Mouse (Mus musculus): Measurements from ENCODE around the gene Foxa2.

GRCm38 (mm10) chr2:148092089-148092488, 45.3 kb upstream of the Foxa2 start:
- TF ChIP-seq POLR2A (IDR thresholded peaks at IDR 0.05; ENCODE audit: control insufficient read depth, extremely low read depth, insufficient read depth, low read length, poor library complexity) (no peak), CTCF (IDR thresholded peaks at IDR 0.05; ENCODE audit: borderline replicate concordance, control insufficient read depth, extremely low read depth, insufficient read depth, low read length, poor library complexity) (no peak)

Measured in thymus, adult 2 months (tissue).